Mouse (Mus musculus) thymus, adult 2 months (tissue): ENCODE results near the gene Camkk1.

Experiments
- CTCF ChIP-seq: fragments of 200-500 bp; IDR thresholded peaks from 2 replicates; pipeline ENCODE4 v1.5.1; 2012; ENCODE audit warnings: mild to moderate bottlenecking, control low read depth, low read length, moderate library complexity, borderline replicate concordance; ENCODE audit not compliant: control insufficient read depth, poor library complexity, insufficient read depth; ENCODE audit errors: extremely low read depth
- POLR2A ChIP-seq: fragments of 200-500 bp; IDR thresholded peaks from 2 replicates; pipeline ENCODE4 v1.6.1; 2012; ENCODE audit warnings: mild to moderate bottlenecking, low read length, control low read depth, moderate library complexity; ENCODE audit not compliant: control insufficient read depth, poor library complexity, insufficient read depth; ENCODE audit errors: extremely low read depth

DNA sequence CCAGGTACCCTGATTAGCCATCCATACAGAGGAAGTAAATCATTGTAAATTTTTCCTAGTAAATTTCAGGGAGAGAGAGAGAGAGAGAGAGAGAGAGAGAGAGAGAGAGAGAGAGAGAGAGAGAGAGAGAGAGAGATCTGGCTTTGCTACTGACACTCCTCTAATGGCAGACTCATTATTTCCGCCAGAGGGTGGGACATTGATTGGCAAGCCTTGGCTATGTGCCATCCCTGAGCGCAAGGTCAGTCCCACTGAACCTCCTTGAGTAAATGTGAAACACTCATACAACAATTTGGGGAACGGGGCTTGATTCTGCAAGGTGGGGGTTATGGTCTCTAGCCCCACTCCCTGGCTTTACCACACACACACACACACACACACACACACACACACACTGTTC, 11.7 kb upstream of the Camkk1 start:
- TF ChIP-seq CTCF (no peak), POLR2A (no peak)
